Mouse (Mus musculus): ENCODE data around the gene Ptpn1. TPM values are rescaled to one million over a fixed set of nuclear protein-coding genes. Genes with fewer than 3 reads are reported as not detected.

Ptpn1 gene
- polyA plus RNA-seq, 1 experiment = 62.4 TPM

GRCm38 (mm10) chr2:167924011-167924410 is 7.8 kb upstream of the Ptpn1 start:
- no peak for DNase-seq (ENCODE audit: low read depth)

GRCm38 (mm10) chr2:167924803-167925604 is 6.9 kb upstream of the Ptpn1 start:
- TF ChIP-seq CTCF (IDR thresholded peaks at IDR 0.05; ENCODE audit: borderline replicate concordance, extremely low read depth, insufficient read depth, insufficient read length) = no peak
- no peak for TF ChIP-seq POLR2A (IDR thresholded peaks at IDR 0.05; ENCODE audit: borderline replicate concordance, extremely low read depth, insufficient read depth, insufficient read length, poor library complexity, severe bottlenecking)
- peak; percentile 86 for DNase-seq (ENCODE audit: low read depth)

More at GRCm38 (mm10) chr2:167924011-167924410, 7.8 kb upstream of the Ptpn1 start:
- TF ChIP-seq CTCF (IDR thresholded peaks at IDR 0.05; ENCODE audit: borderline replicate concordance, extremely low read depth, insufficient read depth, insufficient read length) (no peak), POLR2A (IDR thresholded peaks at IDR 0.05; ENCODE audit: borderline replicate concordance, extremely low read depth, insufficient read depth, insufficient read length, poor library complexity, severe bottlenecking) (no peak)

- TF ChIP-seq CTCF (IDR thresholded peaks at IDR 0.05; ENCODE audit: borderline replicate concordance, extremely low read depth, insufficient read depth, insufficient read length) (no peak), POLR2A (IDR thresholded peaks at IDR 0.05; ENCODE audit: borderline replicate concordance, extremely low read depth, insufficient read depth, insufficient read length, poor library complexity, severe bottlenecking) (no peak)
- DNase-seq (ENCODE audit: low read depth) = no peak
Measured at GRCm38 (mm10) chr2:167925841-167926800, 5.7 kb upstream of the Ptpn1 start.

DNA sequence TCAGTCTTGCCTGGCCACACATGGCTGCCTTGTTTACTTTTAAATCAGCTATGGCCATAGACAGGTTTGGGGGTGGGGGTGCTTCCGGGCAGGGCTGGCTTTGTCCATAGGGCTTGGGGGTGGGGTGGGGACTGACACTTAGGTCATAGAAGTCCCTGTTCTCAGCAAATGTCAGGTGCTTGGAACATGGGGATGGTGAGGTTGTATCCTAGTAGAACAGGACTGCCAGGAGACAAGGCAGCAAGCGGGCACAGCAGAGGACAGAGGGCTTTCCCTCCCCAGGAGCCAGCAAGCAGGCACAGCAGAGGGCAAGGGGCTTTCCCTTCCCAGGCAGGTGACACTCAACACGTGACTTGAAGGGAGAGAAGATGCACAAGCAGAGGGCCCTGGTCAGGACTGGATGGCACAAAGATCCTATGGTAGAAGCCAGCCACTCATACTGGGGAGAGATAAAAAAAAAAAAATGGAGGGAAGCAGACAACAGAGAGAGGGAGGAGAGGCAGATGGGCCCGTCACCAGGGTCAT is 3.8 kb upstream of the Ptpn1 start:
- no peak for DNase-seq (ENCODE audit: low read depth)
- TF ChIP-seq POLR2A (IDR thresholded peaks at IDR 0.05; ENCODE audit: borderline replicate concordance, extremely low read depth, insufficient read depth, insufficient read length, poor library complexity, severe bottlenecking) = no peak
- no peak for TF ChIP-seq CTCF (IDR thresholded peaks at IDR 0.05; ENCODE audit: borderline replicate concordance, extremely low read depth, insufficient read depth, insufficient read length)

DNA sequence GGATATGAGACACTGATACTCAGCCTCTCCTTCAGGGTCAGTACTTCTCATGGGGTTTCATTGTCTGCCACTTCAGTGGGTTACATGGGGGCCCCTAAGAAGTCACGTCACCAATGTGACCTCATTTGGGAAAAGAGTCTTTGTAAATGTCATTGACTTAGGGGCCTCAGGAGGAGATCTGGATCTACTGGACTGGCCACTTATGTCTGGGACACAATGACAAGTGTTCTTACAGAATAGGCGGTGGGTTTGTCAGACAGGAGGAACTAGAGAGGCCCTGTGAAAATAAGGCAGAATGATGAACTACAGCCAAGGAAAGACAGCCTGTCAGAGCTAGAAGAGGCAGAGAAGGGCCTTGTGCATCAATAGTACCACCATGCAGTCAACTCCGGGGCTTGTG is 2.9 kb upstream of the Ptpn1 start:
- no peak for TF ChIP-seq POLR2A (IDR thresholded peaks at IDR 0.05; ENCODE audit: borderline replicate concordance, extremely low read depth, insufficient read depth, insufficient read length, poor library complexity, severe bottlenecking)
- TF ChIP-seq CTCF (IDR thresholded peaks at IDR 0.05; ENCODE audit: borderline replicate concordance, extremely low read depth, insufficient read depth, insufficient read length) = no peak
- DNase-seq (ENCODE audit: low read depth) = no peak

DNA sequence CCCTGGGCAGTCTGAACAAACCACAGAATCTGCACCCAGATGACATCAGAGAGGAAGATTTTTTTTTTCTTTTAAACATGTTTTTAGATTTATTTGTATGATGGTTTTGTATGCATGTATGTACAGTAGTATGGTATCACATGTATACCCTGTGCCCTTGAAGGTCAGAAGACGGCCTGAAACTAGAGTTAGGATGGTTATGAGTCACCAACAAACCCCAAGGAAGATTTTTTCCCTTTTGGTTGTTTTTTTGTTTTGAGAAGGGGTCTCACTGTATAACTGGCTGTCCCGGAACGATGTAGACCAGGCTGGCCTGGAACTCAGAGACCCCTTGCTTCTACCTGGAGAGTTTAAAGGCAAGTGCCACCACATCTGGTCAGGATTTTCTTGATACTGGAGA is 882 bp upstream of the Ptpn1 start:
- DNase-seq (ENCODE audit: low read depth) = no peak
- no peak for TF ChIP-seq POLR2A (IDR thresholded peaks at IDR 0.05; ENCODE audit: borderline replicate concordance, extremely low read depth, insufficient read depth, insufficient read length, poor library complexity, severe bottlenecking)
- no peak for TF ChIP-seq CTCF (IDR thresholded peaks at IDR 0.05; ENCODE audit: borderline replicate concordance, extremely low read depth, insufficient read depth, insufficient read length)

- TF ChIP-seq POLR2A (IDR thresholded peaks at IDR 0.05; ENCODE audit: borderline replicate concordance, extremely low read depth, insufficient read depth, insufficient read length, poor library complexity, severe bottlenecking) (no peak), CTCF (IDR thresholded peaks at IDR 0.05; ENCODE audit: borderline replicate concordance, extremely low read depth, insufficient read depth, insufficient read length) (no peak)
- peak; percentile 42 for DNase-seq (ENCODE audit: low read depth)
Measured at GRCm38 (mm10) chr2:167932727-167933231, 922 bp downstream of the Ptpn1 start.

GRCm38 (mm10) chr2:167933397-167933796 is 1.5 kb downstream of the Ptpn1 start:
- no peak for TF ChIP-seq POLR2A (IDR thresholded peaks at IDR 0.05; ENCODE audit: borderline replicate concordance, extremely low read depth, insufficient read depth, insufficient read length, poor library complexity, severe bottlenecking)
- no peak for TF ChIP-seq CTCF (IDR thresholded peaks at IDR 0.05; ENCODE audit: borderline replicate concordance, extremely low read depth, insufficient read depth, insufficient read length)
- DNase-seq (ENCODE audit: low read depth) = peak; percentile 29

DNA sequence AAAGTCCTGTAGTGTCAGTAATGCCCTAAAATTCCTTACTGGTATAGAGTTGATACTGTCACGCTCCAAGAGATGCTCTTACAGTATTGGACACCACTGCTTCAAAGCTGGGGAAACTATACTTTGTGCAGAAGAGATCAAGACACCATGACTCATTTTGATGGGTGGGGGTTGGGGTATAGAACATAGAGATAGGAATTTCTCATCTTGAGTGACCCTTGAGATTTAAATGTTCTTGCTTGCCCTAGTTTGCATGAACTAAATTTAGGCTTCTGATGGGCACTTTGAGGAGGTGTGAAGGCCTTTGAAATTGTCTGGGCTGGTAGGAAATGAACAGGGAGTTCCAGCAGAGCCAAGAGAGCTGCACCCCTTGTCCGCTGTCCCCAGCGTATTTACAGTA is 4.1 kb downstream of the Ptpn1 start:
- TF ChIP-seq CTCF (IDR thresholded peaks at IDR 0.05; ENCODE audit: borderline replicate concordance, extremely low read depth, insufficient read depth, insufficient read length) = no peak
- TF ChIP-seq POLR2A (IDR thresholded peaks at IDR 0.05; ENCODE audit: borderline replicate concordance, extremely low read depth, insufficient read depth, insufficient read length, poor library complexity, severe bottlenecking) = no peak
- no peak for DNase-seq (ENCODE audit: low read depth)

- DNase-seq (ENCODE audit: low read depth) = no peak
- no peak for TF ChIP-seq CTCF (IDR thresholded peaks at IDR 0.05; ENCODE audit: borderline replicate concordance, extremely low read depth, insufficient read depth, insufficient read length)
- TF ChIP-seq POLR2A (IDR thresholded peaks at IDR 0.05; ENCODE audit: borderline replicate concordance, extremely low read depth, insufficient read depth, insufficient read length, poor library complexity, severe bottlenecking) = no peak
Measured at GRCm38 (mm10) chr2:167938786-167939185, 6.9 kb downstream of the Ptpn1 start.

GRCm38 (mm10) chr2:167939204-167939603 is 7.3 kb downstream of the Ptpn1 start:
- TF ChIP-seq CTCF (IDR thresholded peaks at IDR 0.05; ENCODE audit: borderline replicate concordance, extremely low read depth, insufficient read depth, insufficient read length) (no peak), POLR2A (IDR thresholded peaks at IDR 0.05; ENCODE audit: borderline replicate concordance, extremely low read depth, insufficient read depth, insufficient read length, poor library complexity, severe bottlenecking) (no peak)
- DNase-seq (ENCODE audit: low read depth) = no peak
